Mouse (Mus musculus) T-helper 1 cell (primary cell): ENCODE measurements at regions not wholly inside any gene's neighbourhood (a gene's known extent, or its start where the extent isn't known, plus 50 kb on each side); places are given as distances from the start of the nearest gene placed in this dataset.

Experiments
- in situ Hi-C: fragments of 300-600 bp; cut with MboI, MseI; formaldehyde crosslinking; loops from one replicate; pipeline ENCODE4 v1.15.1; 2025; ENCODE audit warnings: high pct_unique_total_duplicates

GRCm38 (mm10) chr7:36095258-36096130 is 292.7 kb upstream of the Zfp507 start:
- in situ Hi-C loops: no loop called here

- in situ Hi-C loops: no loop called here
Measured at GRCm38 (mm10) chr7:36091132-36091531, 288.3 kb upstream of the Zfp507 start.

GRCm38 (mm10) chr7:36090291-36091123 is 287.7 kb upstream of the Zfp507 start:
- in situ Hi-C loops: no loop called here

GRCm38 (mm10) chr7:36087598-36087997 is 284.8 kb upstream of the Zfp507 start:
- in situ Hi-C loops: no loop called here

- in situ Hi-C loops: no loop called here
Measured at GRCm38 (mm10) chr7:36078666-36079065, 275.9 kb upstream of the Zfp507 start.

- in situ Hi-C loops: no loop called here
Measured at GRCm38 (mm10) chr7:36078089-36078654, 275.4 kb upstream of the Zfp507 start.

GRCm38 (mm10) chr7:36077271-36077670 is 274.5 kb upstream of the Zfp507 start:
- in situ Hi-C loops: no loop called here

- in situ Hi-C loops: no loop called here
Measured at GRCm38 (mm10) chr7:36076021-36076441, 273.2 kb upstream of the Zfp507 start.

- in situ Hi-C loops: no loop called here
Measured at GRCm38 (mm10) chr7:36071774-36072173, 269.0 kb upstream of the Zfp507 start.

- in situ Hi-C loops: no loop called here
Measured at GRCm38 (mm10) chr7:36066725-36067124, 263.9 kb upstream of the Zfp507 start.

GRCm38 (mm10) chr7:36061679-36062078 is 258.9 kb upstream of the Zfp507 start:
- in situ Hi-C loops: no loop called here

GRCm38 (mm10) chr7:36060426-36060825 is 257.6 kb upstream of the Zfp507 start:
- in situ Hi-C loops: no loop called here

- in situ Hi-C loops: no loop called here
Measured at GRCm38 (mm10) chr7:36046053-36046452, 243.2 kb upstream of the Zfp507 start.

GRCm38 (mm10) chr7:36031881-36032280 is 229.1 kb upstream of the Zfp507 start:
- in situ Hi-C loops: no loop called here

GRCm38 (mm10) chr7:36023015-36023414 is 220.2 kb upstream of the Zfp507 start:
- in situ Hi-C loops: no loop called here

GRCm38 (mm10) chr7:36022489-36022888 is 219.7 kb upstream of the Zfp507 start:
- in situ Hi-C loops: no loop called here

GRCm38 (mm10) chr7:36016926-36017753 is 214.3 kb upstream of the Zfp507 start:
- in situ Hi-C loops: no loop called here

GRCm38 (mm10) chr7:35996609-35997008 is 193.8 kb upstream of the Zfp507 start:
- in situ Hi-C loops: no loop called here

GRCm38 (mm10) chr7:35992511-35992910 is 189.7 kb upstream of the Zfp507 start:
- in situ Hi-C loops: no loop called here

- in situ Hi-C loops: no loop called here
Measured at GRCm38 (mm10) chr7:35991141-35991540, 188.3 kb upstream of the Zfp507 start.

GRCm38 (mm10) chr7:35989456-35989855 is 186.7 kb upstream of the Zfp507 start:
- in situ Hi-C loops: no loop called here
